Mouse (Mus musculus) limb, embryonic 12.5 days (tissue): ENCODE data around the gene Msi2. TPM values are rescaled to one million over a fixed set of nuclear protein-coding genes. Genes with fewer than 3 reads are reported as not detected.

Experiments used
- ATAC-seq: fragments of 200-750 bp; cut with Nextera tagmentation; 2 replicates; pipeline ENCODE4 v1.8.0; 2017; ENCODE audit warnings: low read depth, moderate TSS enrichment; ENCODE audit not compliant: insufficient number of reproducible peaks, insufficient read depth, low FRiP score, low TSS enrichment
- H3K27ac ChIP-seq: fragments of 300-500 bp; sonication (generic); 2 replicates; pipeline ENCODE4 v1.5.1; 2016; ENCODE audit warnings: mild to moderate bottlenecking, moderate library complexity
- H3K27me3 ChIP-seq: fragments of 300-500 bp; sonication (generic); 2 replicates; pipeline ENCODE4 v1.6.1; 2016; ENCODE audit warnings: mild to moderate bottlenecking, moderate library complexity
- H3K36me3 ChIP-seq: fragments of 300-500 bp; sonication (generic); 2 replicates; pipeline ENCODE4 v1.6.1; 2016; ENCODE audit warnings: mild to moderate bottlenecking, moderate library complexity
- H3K4me1 ChIP-seq: fragments of 300-500 bp; sonication (generic); replicated peaks from 2 replicates; pipeline ENCODE4 v1.6.1; 2016
- H3K4me2 ChIP-seq: fragments of 300-500 bp; sonication (generic); 2 replicates; pipeline ENCODE4 v1.6.1; 2016; ENCODE audit warnings: mild to moderate bottlenecking, moderate library complexity
- H3K4me3 ChIP-seq: fragments of 300-500 bp; sonication (generic); replicated peaks from 2 replicates; pipeline ENCODE4 v1.5.1; 2016; ENCODE audit warnings: mild to moderate bottlenecking
- H3K9ac ChIP-seq: fragments of 300-500 bp; sonication (generic); replicated peaks from 2 replicates; pipeline ENCODE4 v1.6.1; 2016; ENCODE audit warnings: mild to moderate bottlenecking, moderate library complexity
- H3K9me3 ChIP-seq: fragments of 300-500 bp; sonication (generic); 2 replicates; pipeline ENCODE4 v1.6.1; 2016; ENCODE audit warnings: mild to moderate bottlenecking, moderate library complexity
- WGBS: fragments of 180-500 bp; shearing (Covaris S2); methylation state at CpG from one replicate; pipeline ENCODE4 v1.1.7; 2016; 5-methylcytosine and 5-hydroxymethylcytosine counted together
- polyA plus RNA-seq: library from polyadenylated mRNA; unstranded; fragments of >200 nt; fragmentation: Nextera tagmentation; extraction: Ambion mirVana; gene quantifications from 2 replicates; pipeline ENCODE4 v1.2.1, GENCODE M21; 2016

Gene Msi2
- polyA plus RNA-seq, 1 experiment from 2014 or later, result 24.0 TPM

DNA sequence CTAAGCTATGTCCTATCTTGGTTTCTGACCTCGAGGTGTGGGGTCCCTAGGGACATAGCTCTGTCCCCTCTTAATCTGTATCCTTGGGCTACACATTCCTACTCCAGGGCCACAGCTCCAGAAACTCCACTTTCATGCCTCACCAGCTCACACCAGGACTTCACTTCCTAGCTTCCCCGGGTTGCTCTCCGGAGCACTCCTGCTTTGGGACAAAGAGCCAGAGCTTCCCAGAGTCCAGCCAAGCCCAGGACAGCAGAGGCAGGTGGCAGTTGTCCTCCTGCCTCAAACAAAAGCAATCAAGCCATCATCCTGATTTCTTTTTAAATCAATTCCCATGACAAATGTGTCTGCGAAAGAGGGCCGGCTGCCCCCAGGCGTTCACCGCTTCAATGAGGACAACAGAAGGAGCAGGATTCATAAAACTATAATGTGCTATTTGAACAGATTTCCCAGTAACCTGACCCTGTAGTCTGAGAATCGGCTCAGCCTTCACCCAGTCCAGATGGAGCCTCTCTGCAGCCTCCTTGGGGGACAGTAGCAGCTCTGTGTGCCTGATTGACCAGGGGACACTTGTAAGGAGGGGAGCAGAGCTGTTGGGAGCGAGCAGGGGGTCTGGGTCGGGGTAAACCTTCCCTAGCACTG is 409.1 kb downstream of the Msi2 start:
- Histone ChIP-seq H3K27me3 (peaks cover 21% of the 10 kb centered on the region; the same call in 1 of the 2 replicates), H3K4me2 (no peak overlapping the region), H3K4me1 (peaks cover 15% of the 10 kb centered on the region), H3K9ac (no peak overlapping the region), H3K27ac (no peak overlapping the region), H3K9me3 (no peaks in the 10 kb centered on the region), H3K36me3 (no peaks in the 10 kb centered on the region), H3K4me3 (no peak overlapping the region)
- ATAC-seq, result no peak
- 48% methylated on average over 10 of the region's 10 CpGs for WGBS

DNA sequence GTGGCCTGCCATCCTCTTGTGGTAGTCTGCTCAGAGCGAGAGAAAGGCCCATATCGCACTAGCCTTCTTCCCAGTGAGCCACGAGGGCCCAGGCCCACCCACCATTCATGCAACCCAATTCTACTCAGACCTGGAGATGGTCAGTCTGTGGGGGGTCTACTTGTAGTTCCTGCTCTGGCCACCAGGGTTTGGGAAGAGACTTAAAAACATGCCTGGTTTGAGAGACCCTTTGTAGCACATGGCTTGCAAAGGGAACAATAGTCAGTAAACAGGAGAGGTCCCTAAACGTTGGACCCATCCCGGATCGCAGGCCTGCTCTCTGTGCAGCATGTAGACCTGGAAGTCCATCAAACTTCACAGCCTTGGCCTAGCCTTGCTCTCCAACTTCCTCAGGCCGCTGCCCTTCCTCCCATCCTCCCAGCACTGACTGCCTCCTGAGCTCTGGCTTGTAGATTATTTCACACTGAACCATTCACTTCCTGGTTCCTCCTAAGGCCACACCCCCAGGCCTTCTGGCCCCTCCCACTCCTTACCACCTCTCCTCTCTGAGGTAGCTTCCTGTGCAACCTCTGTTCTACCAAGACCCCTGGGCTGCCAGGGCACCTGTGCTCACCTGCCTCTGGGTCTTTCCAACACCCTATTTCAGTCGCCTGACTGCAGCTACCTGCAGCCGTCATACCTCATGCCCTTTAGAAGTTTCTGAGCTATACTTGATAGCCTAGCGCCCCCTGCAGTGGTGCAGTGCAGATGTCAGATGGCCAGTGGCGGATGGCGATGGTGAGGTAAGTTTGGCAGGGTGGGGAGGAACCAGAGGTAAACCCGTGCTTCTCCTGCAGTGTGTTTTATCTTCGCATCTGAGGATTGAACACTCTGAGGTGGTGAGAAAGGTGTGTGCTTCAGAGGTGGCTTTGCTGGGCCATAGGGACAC is 410.4 kb downstream of the Msi2 start:
- 79% methylated on average over 14 of the region's 14 CpGs for WGBS
- H3K36me3 ChIP-seq, result no peaks in the 10 kb centered on the region
- peaks cover 15% of the 10 kb centered on the region for H3K4me1 ChIP-seq
- H3K27me3 ChIP-seq, result peaks cover 21% of the 10 kb centered on the region; the same call in 1 of the 2 replicates
- no peaks in the 10 kb centered on the region for H3K9me3 ChIP-seq
- H3K4me3 ChIP-seq, result no peak overlapping the region
- H3K9ac ChIP-seq, result no peak overlapping the region
- H3K27ac ChIP-seq, result no peak overlapping the region
- 0 out of 2 replicates have a peak, but pooled peaks have one; percentile 48 for ATAC-seq
- no peak overlapping the region for H3K4me2 ChIP-seq

- peaks cover 9% of the 10 kb centered on the region; the same call in 1 of the 2 replicates for H3K27me3 ChIP-seq
- no peak overlapping the region for H3K4me2 ChIP-seq
- H3K27ac ChIP-seq, result no peak overlapping the region
- no peak overlapping the region for H3K4me3 ChIP-seq
- no peak for ATAC-seq
- H3K36me3 ChIP-seq, result no peaks in the 10 kb centered on the region
- no peaks in the 10 kb centered on the region for H3K9me3 ChIP-seq
- H3K9ac ChIP-seq, result no peak overlapping the region
- 88% methylated on average over 6 of the region's 6 CpGs for WGBS
- H3K4me1 ChIP-seq, result peaks cover 15% of the 10 kb centered on the region
These were observed 412.6 kb downstream of the Msi2 start for GRCm38 (mm10) chr11:88305759-88306158.

- no peaks in the 10 kb centered on the region for H3K36me3 ChIP-seq
- no peaks in the 10 kb centered on the region for H3K9me3 ChIP-seq
- ATAC-seq, result no peak
- H3K9ac ChIP-seq, result no peak overlapping the region
- no peaks in the 10 kb centered on the region for H3K4me1 ChIP-seq
- H3K27me3 ChIP-seq, result peaks cover 8% of the 10 kb centered on the region; the same call in 1 of the 2 replicates
- no peak overlapping the region for H3K4me3 ChIP-seq
- H3K4me2 ChIP-seq, result no peak overlapping the region
- 48% methylated on average over 6 of the region's 6 CpGs for WGBS
- H3K27ac ChIP-seq, result no peak overlapping the region
These were observed 416.7 kb downstream of the Msi2 start for GRCm38 (mm10) chr11:88301619-88302018.

DNA sequence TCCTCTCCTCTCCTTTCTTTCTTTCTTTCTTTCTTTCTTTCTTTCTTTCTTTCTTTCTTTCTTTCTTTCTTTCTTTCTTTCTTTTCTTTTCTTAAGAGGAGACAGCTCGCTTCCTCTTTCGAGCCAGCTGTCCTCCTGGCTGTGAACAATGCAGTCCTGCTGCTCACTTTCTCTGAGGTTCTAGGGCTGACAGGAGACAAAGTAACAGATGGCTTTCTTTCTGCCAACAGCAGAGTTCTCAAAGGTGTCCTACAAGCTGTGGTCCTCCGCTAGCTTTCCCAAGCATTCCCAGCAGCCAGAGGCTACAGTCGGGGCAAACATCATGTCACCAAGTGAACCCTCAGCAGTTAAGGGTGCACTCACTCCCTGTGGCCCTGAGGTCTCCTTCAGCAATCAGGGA is 419.0 kb downstream of the Msi2 start:
- WGBS, result 76% methylated on average over 4 of the region's 4 CpGs
- Histone ChIP-seq H3K27me3 (peaks cover 12% of the 10 kb centered on the region), H3K9me3 (no peaks in the 10 kb centered on the region), H3K27ac (no peak overlapping the region), H3K36me3 (no peaks in the 10 kb centered on the region), H3K4me3 (no peak overlapping the region), H3K4me1 (peaks cover 13% of the 10 kb centered on the region), H3K4me2 (no peak overlapping the region), H3K9ac (no peak overlapping the region)
- no peak for ATAC-seq

GRCm38 (mm10) chr11:88297526-88297925 is 420.8 kb downstream of the Msi2 start:
- no peaks in the 10 kb centered on the region for H3K36me3 ChIP-seq
- peaks cover 23% of the 10 kb centered on the region for H3K27me3 ChIP-seq
- H3K4me3 ChIP-seq, result no peak overlapping the region
- H3K27ac ChIP-seq, result no peak overlapping the region
- 24% methylated on average over 4 of the region's 4 CpGs for WGBS
- peaks cover 22% of the 10 kb centered on the region for H3K4me1 ChIP-seq
- no peak overlapping the region for H3K9ac ChIP-seq
- H3K9me3 ChIP-seq, result no peaks in the 10 kb centered on the region
- no peak overlapping the region for H3K4me2 ChIP-seq
- no peak for ATAC-seq

DNA sequence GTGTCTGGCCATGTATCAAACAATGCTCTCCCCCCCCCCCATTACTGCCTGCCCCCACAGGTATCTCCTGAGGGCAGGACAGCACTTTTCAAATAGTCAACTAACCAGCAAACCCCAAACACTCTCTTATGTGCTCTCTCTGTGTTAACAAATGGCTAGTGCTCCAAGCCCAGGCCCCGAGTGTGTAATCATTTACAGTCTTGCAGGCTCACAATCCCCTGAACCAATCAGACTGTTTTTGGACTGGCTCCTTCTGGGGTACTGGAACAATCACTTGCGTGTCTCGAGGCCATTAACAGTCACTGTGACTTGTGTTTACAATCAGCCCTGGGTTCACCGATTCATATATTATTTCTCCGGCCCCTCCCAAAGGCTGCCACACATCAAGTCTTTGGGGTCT is 423.0 kb downstream of the Msi2 start:
- Histone ChIP-seq H3K9ac (no peak overlapping the region), H3K4me2 (0 out of 2 replicates have a peak overlapping the region, but pooled peaks have one; percentile 0), H3K4me1 (peaks cover 25% of the 10 kb centered on the region), H3K27ac (no peak overlapping the region), H3K36me3 (no peaks in the 10 kb centered on the region), H3K27me3 (peaks cover 26% of the 10 kb centered on the region), H3K4me3 (no peak overlapping the region), H3K9me3 (no peaks in the 10 kb centered on the region)
- ATAC-seq, result no peak
- 34% methylated on average over 5 of the region's 5 CpGs for whole genome bisulfite sequencing

DNA sequence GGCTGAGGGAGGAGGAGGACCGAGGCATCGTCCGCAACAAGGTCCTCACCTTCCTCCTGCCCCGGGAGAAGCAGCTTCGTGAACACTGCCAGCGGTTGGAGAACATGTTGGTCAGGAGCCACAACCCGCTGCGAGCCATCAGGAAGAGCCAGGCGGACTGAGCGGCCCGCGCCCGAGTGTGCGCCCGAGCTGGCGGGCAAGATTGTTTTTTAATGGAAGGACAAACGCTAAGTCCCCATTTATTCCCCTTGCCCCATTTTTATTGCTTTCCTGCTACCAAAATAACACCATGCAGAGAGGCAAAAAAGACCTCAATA is 424.0 kb downstream of the Msi2 start:
- Histone ChIP-seq H3K27me3 (peaks cover 26% of the 10 kb centered on the region), H3K27ac (no peak overlapping the region), H3K9me3 (no peaks in the 10 kb centered on the region)

DNA sequence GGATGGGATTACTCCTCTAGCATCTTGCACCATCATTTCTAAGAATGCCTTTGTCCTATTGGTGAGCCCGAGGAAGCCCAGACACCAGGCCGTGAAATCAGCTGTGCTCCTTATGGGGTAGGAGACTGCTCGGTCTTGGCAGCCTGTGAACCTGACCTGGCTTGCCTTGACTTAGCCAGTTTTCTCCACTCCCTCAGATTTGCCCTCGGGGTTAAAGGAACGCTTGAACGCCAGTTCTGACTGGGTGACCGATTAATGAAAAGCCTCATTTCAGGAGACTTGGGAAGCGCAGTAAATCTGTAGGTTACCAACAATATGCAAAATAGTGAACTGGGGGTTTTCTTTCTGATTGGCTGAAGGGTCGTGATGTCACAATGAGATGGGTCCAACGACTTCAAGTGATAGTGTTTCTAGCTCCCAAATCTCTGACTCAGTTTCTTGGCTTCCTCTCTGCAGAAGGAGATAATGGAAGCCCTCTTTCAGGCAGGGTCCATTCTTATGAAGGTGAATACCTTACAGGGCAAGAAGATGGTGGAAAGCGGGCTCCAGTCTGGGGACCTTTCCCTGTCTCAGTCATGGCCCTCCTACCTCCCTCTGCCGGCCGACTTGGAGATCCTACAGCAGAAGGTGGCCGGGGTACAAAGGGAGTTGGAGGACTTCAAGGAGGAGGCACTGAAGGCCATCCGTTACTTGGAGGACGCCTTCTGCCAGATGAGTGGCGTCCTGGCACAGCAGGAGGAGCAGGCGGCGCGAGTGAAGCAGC is 424.5 kb downstream of the Msi2 start, which contains the start of gene Ccdc182:
Gene Ccdc182 (plus strand): TSS at position 428 of the 763 bp plus-strand sequence.
- Histone ChIP-seq H3K27ac (no peak within 1 kb of the TSS), H3K27me3 (peaks cover 31% of the 10 kb centered on the region), H3K4me3 (peak within 1 kb of the TSS; percentile 35), H3K4me2 (peak within 1 kb of the TSS; percentile 60), H3K9ac (peak within 1 kb of the TSS; percentile 51; the same call in 1 of the 2 replicates), H3K4me1 (peaks cover 28% of the 10 kb centered on the region), H3K36me3 (no peaks in the 10 kb centered on the region), H3K9me3 (no peaks in the 10 kb centered on the region)
- WGBS, result 18% methylated on average over 20 of the region's 20 CpGs
- no peak for ATAC-seq

More for the DNA sequence above, 424.0 kb downstream of the Msi2 start:
- Histone ChIP-seq H3K9ac (peak overlapping the region; percentile 51; the same call in 1 of the 2 replicates), H3K4me2 (peak overlapping the region; percentile 60), H3K4me3 (peak overlapping the region; percentile 35), H3K4me1 (peaks cover 25% of the 10 kb centered on the region), H3K36me3 (no peaks in the 10 kb centered on the region)
- ATAC-seq, result no peak
- WGBS, result 22% methylated on average over 17 of the region's 17 CpGs

GRCm38 (mm10) chr11:88291688-88292087 is 426.6 kb downstream of the Msi2 start:
- Histone ChIP-seq H3K27me3 (peaks cover 37% of the 10 kb centered on the region), H3K36me3 (no peaks in the 10 kb centered on the region), H3K9me3 (no peaks in the 10 kb centered on the region), H3K4me3 (no peak overlapping the region), H3K9ac (no peak overlapping the region), H3K4me2 (no peak overlapping the region), H3K27ac (no peak overlapping the region), H3K4me1 (peaks cover 34% of the 10 kb centered on the region)
- WGBS, result 38% methylated on average over 4 of the region's 4 CpGs
- ATAC-seq, result no peak

GRCm38 (mm10) chr11:88291245-88291644 is 427.1 kb downstream of the Msi2 start:
- Histone ChIP-seq H3K36me3 (no peaks in the 10 kb centered on the region), H3K9ac (no peak overlapping the region), H3K27me3 (peaks cover 34% of the 10 kb centered on the region), H3K4me3 (no peak overlapping the region), H3K4me1 (peaks cover 34% of the 10 kb centered on the region), H3K9me3 (no peaks in the 10 kb centered on the region), H3K4me2 (no peak overlapping the region), H3K27ac (no peak overlapping the region)
- WGBS, result 67% methylated on average over 4 of the region's 4 CpGs
- no peak for ATAC-seq
